Mouse (Mus musculus): Measurements from ENCODE around the gene Cabin1.
A peak's percentile ranks its signal among the peaks of the same experiment; 100 is the strongest.

Gene Cabin1

GRCm38 (mm10) chr10:75697693-75698092 is 66.4 kb downstream of the Cabin1 start:
- DNase-seq, result no peak

GRCm38 (mm10) chr10:75696597-75697355 is 67.4 kb downstream of the Cabin1 start:
- DNase-seq, result no peak

DNA sequence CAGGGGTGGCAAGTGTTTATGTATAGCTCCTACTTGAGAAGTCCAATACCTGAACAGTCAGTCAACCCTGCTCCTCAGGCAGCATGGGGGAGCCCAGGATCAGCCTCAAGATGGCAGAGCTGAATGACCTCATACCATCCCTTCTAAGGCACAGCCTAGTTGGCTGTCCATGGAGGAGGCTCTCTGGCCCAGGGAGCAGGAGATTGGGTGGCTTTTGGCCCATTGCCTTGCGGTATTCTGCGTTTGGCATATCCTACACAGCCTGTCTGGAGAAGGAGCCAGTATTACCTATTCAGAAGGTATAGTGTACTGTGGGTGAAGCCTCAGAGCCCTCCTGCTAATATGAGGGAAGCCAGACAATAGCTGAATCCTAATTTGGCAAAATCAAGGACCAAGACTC is 68.6 kb downstream of the Cabin1 start:
- no peak for DNase-seq

DNA sequence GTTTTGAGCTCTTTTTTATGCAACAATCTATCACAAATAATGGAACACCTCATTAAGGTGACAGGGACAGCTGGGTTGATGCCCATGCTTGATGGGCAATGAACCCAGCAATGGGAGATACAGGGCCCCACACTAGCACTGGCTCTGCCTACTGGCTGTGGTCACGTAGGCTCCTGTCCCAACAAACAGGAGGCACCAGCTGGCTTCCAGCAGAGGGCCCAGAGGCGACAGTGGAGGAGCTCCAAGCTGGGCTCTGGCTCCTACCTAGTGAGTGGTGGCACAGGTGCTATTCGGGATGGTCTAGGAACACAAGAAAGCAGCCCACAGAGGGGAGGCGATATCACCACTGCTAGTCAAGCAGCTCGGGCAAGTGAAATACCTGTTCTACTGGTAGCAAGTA is 69.1 kb downstream of the Cabin1 start:
- no peak for DNase-seq

GRCm38 (mm10) chr10:75694567-75694966 is 69.6 kb downstream of the Cabin1 start:
- DNase-seq, result peak in 1 of 2 experiments; percentile 36

DNA sequence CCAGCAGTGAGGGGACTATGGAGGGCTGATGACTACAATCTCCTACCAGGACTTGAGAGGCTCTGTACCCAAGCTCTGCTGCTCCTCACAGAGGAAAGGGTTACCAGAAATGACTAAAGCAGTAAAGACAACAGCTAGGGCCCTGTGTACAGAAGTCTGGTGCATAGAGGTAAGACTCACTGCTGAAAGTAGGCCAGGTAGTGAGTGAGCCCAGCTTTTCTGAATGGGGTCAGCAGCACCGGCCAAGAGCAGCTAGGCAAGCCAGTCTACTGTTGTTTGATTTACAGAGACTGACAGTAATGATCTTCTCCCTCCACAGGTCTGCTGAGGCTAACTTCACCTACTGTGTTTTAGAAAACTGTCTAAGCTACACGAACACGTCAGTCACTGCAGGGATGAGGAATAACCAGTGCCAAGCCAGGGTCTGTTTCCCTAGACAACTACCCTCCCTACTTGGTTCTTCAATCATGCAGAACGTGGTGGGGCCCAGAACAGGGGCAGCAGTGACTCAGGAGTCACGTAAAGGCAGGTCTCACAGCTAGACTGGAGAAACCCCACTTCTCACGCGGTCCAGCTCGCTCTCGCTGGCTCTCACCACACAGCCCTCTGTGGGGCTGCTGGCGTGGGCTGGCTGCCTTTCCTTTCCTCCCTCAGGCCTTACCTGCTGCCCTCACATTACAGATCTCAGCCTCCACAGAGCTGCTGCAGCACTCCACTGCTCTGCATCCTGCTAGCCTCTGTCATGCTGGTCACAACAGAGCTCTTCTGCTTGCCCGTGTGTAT is 70.5 kb downstream of the Cabin1 start:
- DNase-seq, result peak; percentile 44 to 57

GRCm38 (mm10) chr10:75688598-75688997 is 75.5 kb downstream of the Cabin1 start:
- no peak for DNase-seq

- no peak for DNase-seq
These were observed 77.4 kb downstream of the Cabin1 start for GRCm38 (mm10) chr10:75686724-75687123.

- no peak for DNase-seq
These were observed 79.8 kb downstream of the Cabin1 start for GRCm38 (mm10) chr10:75684035-75685004.

GRCm38 (mm10) chr10:75680574-75681001 is 83.6 kb downstream of the Cabin1 start:
- DNase-seq, result peak; percentile 46 to 54

DNA sequence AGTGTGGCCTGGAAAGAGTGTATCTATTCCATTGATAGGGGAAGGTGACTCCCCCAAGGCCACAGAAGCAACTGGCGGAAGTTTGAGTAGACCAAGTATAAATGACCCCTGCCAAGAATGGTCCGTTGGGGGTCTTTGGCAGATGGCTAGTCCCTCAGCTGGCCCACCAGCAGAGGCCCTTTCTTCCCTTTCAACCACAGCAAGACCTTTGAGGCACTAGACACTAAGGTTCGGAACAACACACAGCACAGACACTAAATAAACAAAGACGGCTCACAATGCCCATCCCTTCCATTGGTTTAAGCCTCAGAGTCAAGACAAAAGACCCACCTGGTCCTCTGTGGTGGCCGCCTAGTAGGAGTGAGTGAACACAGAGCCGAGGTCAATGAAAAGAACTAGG is 84.9 kb downstream of the Cabin1 start:
- DNase-seq, result no peak

- DNase-seq, result peak; percentile 72 to 81
These were observed 86.2 kb downstream of the Cabin1 start for GRCm38 (mm10) chr10:75677989-75678388.

- DNase-seq, result no peak
These were observed 86.6 kb downstream of the Cabin1 start for GRCm38 (mm10) chr10:75677571-75677970.

DNA sequence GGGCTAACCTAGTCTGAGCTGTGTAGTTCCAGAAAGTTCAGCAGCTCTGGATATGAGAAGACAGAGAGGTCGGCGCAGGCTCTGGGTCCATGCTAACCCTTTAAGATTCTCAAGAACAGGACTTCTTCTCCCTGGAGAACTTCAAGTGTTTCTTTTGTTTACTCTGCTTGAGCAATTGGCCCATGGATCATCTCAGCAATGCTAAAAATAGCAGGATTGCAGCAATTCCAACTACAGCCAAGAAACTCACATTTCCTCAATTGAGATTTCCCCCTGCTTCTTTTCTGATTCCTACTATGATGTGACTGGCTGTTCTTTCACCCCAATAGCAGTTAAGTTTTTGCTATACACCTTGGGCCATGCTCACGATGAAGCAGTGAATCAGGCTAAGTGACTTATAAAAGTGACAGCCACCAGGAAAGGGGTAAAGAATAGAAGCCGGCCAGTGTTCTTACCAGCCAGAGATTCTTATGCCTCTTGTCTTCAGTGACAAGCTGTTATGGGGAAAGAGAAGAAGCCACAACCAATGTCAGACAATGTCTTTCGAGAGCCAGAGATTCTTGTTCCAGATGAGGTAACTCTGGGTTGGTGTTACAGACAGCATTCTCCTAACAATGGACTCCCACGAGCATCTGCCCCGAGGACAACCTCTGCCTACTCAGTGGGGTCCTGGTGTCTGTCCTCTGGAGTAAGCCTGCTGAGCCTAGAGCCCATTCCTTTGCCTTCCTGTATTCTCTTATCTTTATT is 87.1 kb downstream of the Cabin1 start:
- no peak for DNase-seq

DNA sequence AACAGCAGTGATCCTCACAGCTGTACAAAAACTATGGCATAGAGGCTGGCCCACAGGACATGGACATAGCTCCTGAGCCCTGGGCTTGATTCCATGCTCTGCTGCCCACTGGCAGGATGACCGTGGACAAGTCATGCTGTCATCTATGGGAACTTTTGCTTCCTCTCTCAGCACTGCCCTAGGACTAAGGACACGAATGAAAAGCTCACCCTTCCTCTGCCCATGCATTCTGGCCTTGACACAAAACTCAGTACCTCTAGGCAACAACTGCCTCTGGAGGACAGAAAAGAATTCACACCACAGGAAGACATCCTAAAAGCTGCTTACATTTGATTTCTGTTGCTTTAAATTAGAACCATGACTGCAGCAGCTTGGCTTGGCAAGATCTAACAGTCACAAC is 87.9 kb downstream of the Cabin1 start:
- DNase-seq, result no peak

DNA sequence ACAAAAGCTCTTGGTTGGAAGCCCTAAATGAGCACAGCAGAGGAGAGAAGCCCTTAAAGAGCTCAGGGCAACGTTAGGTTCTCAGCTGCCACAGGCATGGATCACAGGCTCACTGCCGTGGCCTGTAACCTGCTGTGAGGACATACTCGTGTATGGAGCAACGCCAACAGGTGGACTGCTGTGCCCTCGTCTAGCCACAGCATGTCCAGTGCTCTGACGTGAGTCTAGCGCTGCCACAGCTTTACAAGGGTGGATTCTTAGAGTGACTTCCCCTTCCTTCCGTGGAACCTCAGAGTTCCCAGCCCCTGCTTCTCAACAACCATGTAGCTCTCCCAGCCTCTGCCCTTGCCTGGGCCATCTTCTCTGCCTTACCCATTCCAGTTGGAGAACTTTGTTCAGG is 88.5 kb downstream of the Cabin1 start:
- no peak for DNase-seq

- DNase-seq, result no peak
These were observed 94.2 kb downstream of the Cabin1 start for GRCm38 (mm10) chr10:75669936-75670335.

- peak; percentile 82 to 89 for DNase-seq
These were observed 96.2 kb downstream of the Cabin1 start for GRCm38 (mm10) chr10:75667911-75668270.

- peak; percentile 83 to 86 for DNase-seq
These were observed 96.8 kb downstream of the Cabin1 start for GRCm38 (mm10) chr10:75667115-75667910.

DNA sequence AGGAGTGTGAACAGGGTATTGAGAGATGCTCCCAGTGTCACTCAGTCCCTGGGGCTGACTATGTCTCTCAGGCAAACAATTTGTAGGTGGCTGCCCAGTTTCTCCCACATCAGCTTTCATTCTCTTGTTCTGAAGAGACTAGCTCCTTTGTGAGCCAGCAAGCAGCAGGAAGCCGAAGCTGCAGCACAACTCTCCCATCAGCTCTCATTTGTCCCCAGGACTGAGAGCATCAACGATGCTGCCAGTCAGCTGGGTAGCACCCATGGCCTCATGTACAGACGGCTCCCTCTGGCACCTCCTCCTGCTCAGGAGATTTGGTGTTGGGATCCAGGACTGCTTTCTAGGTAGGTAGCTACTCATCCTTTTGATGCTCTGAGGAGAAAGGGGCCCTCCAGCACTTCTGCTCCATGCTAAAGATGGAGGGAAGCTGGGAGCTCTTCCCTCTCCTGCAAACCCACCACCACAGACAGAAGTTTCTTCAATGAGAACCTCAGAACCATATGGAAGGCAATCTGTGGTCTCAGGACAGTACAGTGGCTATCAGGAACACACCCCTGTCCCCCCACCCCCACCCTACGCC is 97.6 kb downstream of the Cabin1 start:
- peak; percentile 53 to 57 for DNase-seq

- peak; percentile 33 to 41 for DNase-seq
These were observed 99.4 kb downstream of the Cabin1 start for GRCm38 (mm10) chr10:75664673-75665270.

All from cerebellum, adult 18-20 months (tissue).